Mouse (Mus musculus) bone marrow macrophage, adult 2 months (primary cell): Measurements from ENCODE around the gene Traip.

ENCODE experiments used
- CTCF ChIP-seq: IDR thresholded peaks from 2 replicates; pipeline ENCODE4 v1.5.1; 2012; ENCODE audit warnings: low read depth, mild to moderate bottlenecking, low read length, moderate library complexity
- POLR2A ChIP-seq: IDR thresholded peaks from 2 replicates; pipeline ENCODE4 v1.6.1; 2012; ENCODE audit warnings: mild to moderate bottlenecking, low read depth, low read length, borderline replicate concordance

DNA sequence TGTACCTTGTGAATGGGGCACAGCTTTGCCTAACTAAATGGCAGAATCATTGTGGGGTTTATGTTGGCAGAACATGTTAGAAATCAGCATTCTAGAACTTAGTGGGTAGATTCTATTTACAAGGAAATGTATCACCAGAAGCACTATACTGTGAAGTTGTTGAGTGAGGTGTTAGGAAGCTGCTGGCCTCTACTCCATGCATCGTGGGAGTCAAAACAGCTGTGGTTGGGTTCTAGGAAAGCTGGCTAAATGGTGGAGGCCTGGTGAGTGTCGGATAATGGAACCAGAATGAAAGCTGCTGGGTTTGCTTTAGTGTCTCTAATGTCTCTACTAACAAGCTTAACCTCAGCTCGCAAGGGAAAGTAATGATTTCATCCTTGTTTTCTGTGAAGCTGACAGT lies 67.2 kb downstream of the Traip start:
- TF ChIP-seq CTCF = no peak
- no peak for TF ChIP-seq POLR2A
